Mouse (Mus musculus): ENCODE results near the gene Ank3.

GRCm38 (mm10) chr10:69530326-69530725 lies 131.8 kb downstream of the Ank3 start:
- TF ChIP-seq CTCF (IDR thresholded peaks at IDR 0.05) = no peak
- no peak for TF ChIP-seq EP300 (IDR thresholded peaks at IDR 0.05)

All from lung, postnatal 0 days (tissue).